Mouse (Mus musculus): ENCODE results near the gene Gde1. TPM values are rescaled to one million over a fixed set of nuclear protein-coding genes. Genes with fewer than 3 reads are reported as not detected.

The Gde1 gene
- polyA plus RNA-seq, 1 experiment from 2014 or later, result 40.9 TPM

DNA sequence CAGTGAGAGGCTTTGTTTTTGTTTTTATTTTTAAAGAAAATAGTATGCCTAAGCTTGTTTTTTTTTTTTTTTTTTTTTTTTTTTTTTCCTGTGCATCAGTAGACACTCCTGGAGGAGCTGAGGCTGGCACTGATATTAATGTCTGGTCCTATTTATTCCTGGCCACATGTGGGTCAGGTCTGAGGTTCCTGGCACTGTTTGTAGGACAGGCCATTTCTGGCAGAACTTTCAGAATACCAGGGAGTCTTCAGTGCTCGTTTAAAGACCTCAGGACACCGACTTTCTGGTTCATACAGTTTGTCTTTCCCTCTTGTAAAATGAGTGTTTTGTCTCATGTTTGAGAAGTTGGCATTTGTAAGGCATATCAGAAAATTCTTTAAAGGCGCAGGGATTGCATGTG, 26.2 kb upstream of the Gde1 start:
- no peaks in the 10 kb centered on the region for H3K27me3 ChIP-seq
- WGBS (ENCODE audit: insufficient replicate concordance), result 77% methylated on average over 3 of the region's 3 CpGs
- no peak overlapping the region for H3K4me2 ChIP-seq
- no peak for ATAC-seq (ENCODE audit: insufficient read depth)
- H3K36me3 ChIP-seq (replicated peaks), result peaks cover 70% of the 10 kb centered on the region
- no peak overlapping the region for H3K4me3 ChIP-seq (replicated peaks)
- H3K9me3 ChIP-seq (replicated peaks), result no peaks in the 10 kb centered on the region
- no peak overlapping the region for H3K9ac ChIP-seq
- no peak overlapping the region for H3K27ac ChIP-seq (replicated peaks)
- no peaks in the 10 kb centered on the region for H3K4me1 ChIP-seq (replicated peaks)

DNA sequence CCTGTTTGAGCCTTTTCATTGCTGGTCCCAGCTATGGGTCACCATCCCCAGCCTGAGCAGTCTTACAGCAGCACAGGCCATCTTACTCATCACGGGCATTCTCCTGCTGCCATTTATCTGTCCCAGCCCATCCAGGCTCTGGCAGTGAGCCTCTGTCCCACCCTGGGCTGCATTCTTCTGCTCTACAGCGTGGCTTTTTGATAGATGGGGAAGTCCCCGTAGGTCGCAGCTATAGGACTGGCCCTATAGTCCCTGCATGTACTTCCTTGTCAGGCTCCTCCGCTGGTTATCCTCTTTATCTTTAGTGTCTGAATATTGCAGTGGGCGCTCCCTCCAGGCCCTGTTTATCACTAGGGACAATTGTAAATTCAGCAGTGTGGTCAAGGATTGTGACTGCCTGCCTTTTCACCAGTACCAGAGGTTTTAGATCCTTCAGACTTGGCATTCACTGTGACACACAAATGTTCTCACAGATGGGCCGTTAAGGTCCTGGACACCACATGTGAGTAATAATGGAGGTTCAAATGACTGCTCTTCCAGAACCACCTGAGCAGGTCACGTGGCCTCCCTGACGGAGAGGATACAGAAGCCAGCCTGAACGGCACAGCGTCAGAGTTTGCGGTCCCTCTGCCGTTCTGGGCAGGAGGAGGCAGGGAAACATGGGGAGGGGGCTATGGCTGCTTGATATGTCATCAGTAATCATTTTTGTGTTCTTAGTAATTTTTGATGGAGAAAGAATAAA, 23.4 kb upstream of the Gde1 start:
- no peak overlapping the region for H3K27ac ChIP-seq (replicated peaks)
- H3K9me3 ChIP-seq (replicated peaks), result no peaks in the 10 kb centered on the region
- H3K9ac ChIP-seq, result no peak overlapping the region
- no peak overlapping the region for H3K4me3 ChIP-seq (replicated peaks)
- peaks cover 81% of the 10 kb centered on the region for H3K36me3 ChIP-seq (replicated peaks)
- no peaks in the 10 kb centered on the region for H3K27me3 ChIP-seq
- WGBS (ENCODE audit: insufficient replicate concordance), result 78% methylated on average over 13 of the region's 13 CpGs
- no peak overlapping the region for H3K4me2 ChIP-seq
- no peak; the same call in 1 of the 2 replicates for ATAC-seq (ENCODE audit: insufficient read depth)
- H3K4me1 ChIP-seq (replicated peaks), result no peaks in the 10 kb centered on the region

GRCm38 (mm10) chr7:118725459-118725858, 19.9 kb upstream of the Gde1 start:
- H3K27ac ChIP-seq (replicated peaks), result no peak overlapping the region
- no peak overlapping the region for H3K9ac ChIP-seq
- no peak for ATAC-seq (ENCODE audit: insufficient read depth)
- H3K27me3 ChIP-seq, result no peaks in the 10 kb centered on the region
- peaks cover 77% of the 10 kb centered on the region for H3K36me3 ChIP-seq (replicated peaks)
- WGBS (ENCODE audit: insufficient replicate concordance), result 60% methylated on average over 2 of the region's 2 CpGs
- H3K4me3 ChIP-seq (replicated peaks), result no peak overlapping the region
- H3K9me3 ChIP-seq (replicated peaks), result no peaks in the 10 kb centered on the region
- H3K4me2 ChIP-seq, result no peak overlapping the region
- H3K4me1 ChIP-seq (replicated peaks), result no peaks in the 10 kb centered on the region

DNA sequence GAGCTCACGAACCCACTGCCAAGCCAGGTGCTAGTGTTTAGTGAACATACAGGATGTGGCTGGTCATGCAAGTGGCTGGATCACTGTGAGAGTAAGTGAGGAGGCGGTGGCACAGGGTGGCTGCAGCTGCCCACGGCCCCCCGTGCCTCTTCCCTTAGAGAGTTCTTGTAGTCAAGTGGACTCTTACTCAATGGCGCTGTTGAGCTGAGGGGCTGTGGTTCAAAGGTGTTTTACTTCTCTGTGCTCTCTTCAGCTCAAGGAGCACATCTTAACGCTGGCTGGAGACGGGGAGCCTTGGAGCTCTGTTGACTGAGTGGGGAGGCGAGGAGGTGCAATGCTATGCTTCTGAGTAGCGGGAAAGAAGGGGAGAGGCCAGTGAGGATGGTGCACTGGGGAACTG, 18.3 kb upstream of the Gde1 start:
- Histone ChIP-seq H3K4me1 (replicated peaks) (no peaks in the 10 kb centered on the region), H3K4me2 (no peak overlapping the region), H3K27me3 (no peaks in the 10 kb centered on the region), H3K4me3 (replicated peaks) (no peak overlapping the region), H3K36me3 (replicated peaks) (peaks cover 72% of the 10 kb centered on the region), H3K9ac (no peak overlapping the region), H3K9me3 (replicated peaks) (no peaks in the 10 kb centered on the region), H3K27ac (replicated peaks) (no peak overlapping the region)
- 85% methylated on average over 9 of the region's 9 CpGs for WGBS (ENCODE audit: insufficient replicate concordance)
- ATAC-seq (ENCODE audit: insufficient read depth), result no peak

DNA sequence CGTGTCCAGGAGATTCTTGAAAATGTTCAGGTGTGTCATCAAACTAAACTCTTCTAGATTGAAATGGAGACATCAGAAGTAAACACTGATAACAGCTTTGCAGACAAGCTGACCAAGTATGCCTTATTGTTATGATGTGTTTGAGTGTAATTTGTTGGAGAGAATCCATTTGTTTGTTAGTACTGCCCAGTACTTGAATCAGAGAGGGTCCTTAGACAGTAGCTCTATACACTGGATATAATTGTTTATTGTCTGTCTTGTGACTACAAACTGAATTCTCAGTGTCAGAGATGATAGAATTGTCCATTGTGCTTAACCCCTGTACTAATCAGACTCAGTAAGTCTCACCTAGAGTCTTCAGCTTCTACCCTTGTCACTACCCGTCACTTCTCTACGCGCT, 12.5 kb upstream of the Gde1 start:
- ATAC-seq (ENCODE audit: insufficient read depth), result no peak
- Histone ChIP-seq H3K4me3 (replicated peaks) (no peak overlapping the region), H3K4me1 (replicated peaks) (peaks cover 10% of the 10 kb centered on the region), H3K27me3 (no peaks in the 10 kb centered on the region), H3K9ac (no peak overlapping the region), H3K36me3 (replicated peaks) (peaks cover 53% of the 10 kb centered on the region), H3K27ac (replicated peaks) (no peak overlapping the region), H3K9me3 (replicated peaks) (no peaks in the 10 kb centered on the region), H3K4me2 (no peak overlapping the region)
- 84% methylated on average over 4 of the region's 4 CpGs for WGBS (ENCODE audit: insufficient replicate concordance)

GRCm38 (mm10) chr7:118714873-118715272, 9.3 kb upstream of the Gde1 start:
- no peak overlapping the region for H3K4me3 ChIP-seq (replicated peaks)

DNA sequence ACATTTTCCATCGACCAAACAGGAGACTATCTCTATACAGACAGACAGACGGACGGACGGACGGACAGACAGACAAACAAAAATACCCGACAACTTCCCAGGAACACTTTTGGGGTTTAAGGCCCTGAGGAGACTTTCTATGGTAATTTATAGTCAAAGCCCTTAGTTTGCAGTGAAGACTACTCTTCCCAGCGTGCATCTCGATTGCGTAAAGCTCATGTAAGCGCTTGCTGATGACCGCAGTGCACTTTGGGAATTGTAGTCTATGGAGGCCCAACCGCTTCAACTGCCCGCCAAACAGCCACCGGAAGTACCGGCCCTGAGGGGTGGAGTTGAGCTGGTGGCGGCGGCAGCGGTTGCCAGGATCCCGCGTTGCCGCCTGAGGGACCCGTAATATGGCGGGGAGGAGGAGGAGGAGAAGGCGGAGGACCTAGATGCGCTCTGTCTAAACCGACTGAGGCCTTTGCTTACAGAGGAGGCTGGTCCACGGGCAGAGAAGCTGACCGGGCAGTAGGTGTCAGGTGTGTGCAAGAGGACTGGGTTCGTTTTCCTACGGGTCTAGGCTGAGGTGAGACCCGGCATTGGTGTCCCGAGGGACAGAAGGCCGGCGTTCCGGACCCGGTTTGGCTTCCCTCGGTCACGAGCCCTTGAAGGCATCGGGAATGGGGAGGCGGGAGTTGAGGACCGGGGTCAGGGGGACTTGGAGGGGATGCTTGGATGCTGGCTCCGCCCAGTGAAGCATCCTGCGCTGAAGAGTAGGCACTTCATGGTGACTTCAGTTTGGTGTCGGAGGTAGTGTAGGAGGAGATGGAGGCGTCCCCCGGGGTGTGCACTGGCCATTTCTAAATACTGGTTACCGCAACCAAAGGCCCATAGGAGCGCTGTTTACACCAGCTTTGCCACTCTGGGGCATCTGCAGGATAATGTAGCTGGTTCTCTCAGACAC, 6.9 kb upstream of the Gde1 start, which contains the start of gene Ccp110:
Ccp110 (plus strand) TSS at position 325 of the 946 bp plus-strand sequence.
- H3K27ac ChIP-seq (replicated peaks), result peak within 1 kb of the TSS; percentile 67
- peak; percentile 98 for ATAC-seq (ENCODE audit: insufficient read depth)

More at GRCm38 (mm10) chr7:118714873-118715272, 9.3 kb upstream of the Gde1 start:
- no peak for ATAC-seq (ENCODE audit: insufficient read depth)
- peaks cover 22% of the 10 kb centered on the region for H3K4me1 ChIP-seq (replicated peaks)
- H3K9me3 ChIP-seq (replicated peaks), result no peaks in the 10 kb centered on the region
- H3K36me3 ChIP-seq (replicated peaks), result peaks cover 32% of the 10 kb centered on the region
- no peak overlapping the region for H3K27ac ChIP-seq (replicated peaks)
- H3K27me3 ChIP-seq, result no peaks in the 10 kb centered on the region
- no peak overlapping the region for H3K4me2 ChIP-seq
- WGBS (ENCODE audit: insufficient replicate concordance), result 89% methylated on average over 1 of the region's 1 CpGs
- no peak overlapping the region for H3K9ac ChIP-seq

DNA sequence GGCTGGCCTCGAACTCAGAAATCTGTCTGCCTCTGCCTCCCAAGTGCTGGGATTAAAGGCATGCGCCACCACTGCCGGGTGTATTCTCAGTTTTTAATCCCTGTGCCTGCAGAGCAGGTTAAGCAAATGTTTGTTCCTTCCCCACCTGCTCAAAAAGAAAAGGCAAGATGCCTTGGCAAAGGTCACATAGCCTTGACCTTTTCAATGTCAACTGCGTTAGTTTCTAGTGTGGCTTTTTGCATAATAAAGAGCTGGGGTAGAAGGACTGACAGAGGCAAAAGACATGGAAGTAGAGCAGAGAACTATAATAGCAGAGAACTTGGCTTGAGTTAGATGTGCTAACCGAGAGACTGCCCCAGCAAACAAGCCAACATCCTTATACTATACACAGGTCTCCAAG, 5.2 kb upstream of the Gde1 start:
- Histone ChIP-seq H3K4me1 (replicated peaks) (peaks cover 35% of the 10 kb centered on the region), H3K9me3 (replicated peaks) (no peaks in the 10 kb centered on the region), H3K27ac (replicated peaks) (no peak overlapping the region), H3K27me3 (no peaks in the 10 kb centered on the region), H3K4me2 (no peak overlapping the region), H3K4me3 (replicated peaks) (no peak overlapping the region), H3K36me3 (replicated peaks) (peaks cover 7% of the 10 kb centered on the region), H3K9ac (no peak overlapping the region)
- ATAC-seq (ENCODE audit: insufficient read depth), result no peak
- WGBS (ENCODE audit: insufficient replicate concordance), result 62% methylated on average over 5 of the region's 5 CpGs

More for the DNA sequence above, 6.9 kb upstream of the Gde1 start, which contains the start of gene Ccp110:
- H3K4me3 ChIP-seq (replicated peaks), result peak within 1 kb of the TSS; percentile 75
- peaks cover 22% of the 10 kb centered on the region for H3K4me1 ChIP-seq (replicated peaks)
- H3K36me3 ChIP-seq (replicated peaks), result peaks cover 16% of the 10 kb centered on the region
- WGBS (ENCODE audit: insufficient replicate concordance), result 1% methylated on average over 48 of the region's 48 CpGs
- no peaks in the 10 kb centered on the region for H3K9me3 ChIP-seq (replicated peaks)
- no peaks in the 10 kb centered on the region for H3K27me3 ChIP-seq
- H3K4me2 ChIP-seq, result peak within 1 kb of the TSS; percentile 79
- H3K9ac ChIP-seq, result peak within 1 kb of the TSS; percentile 70

- H3K27ac ChIP-seq (replicated peaks), result no peak overlapping the region
- H3K4me2 ChIP-seq, result no peak overlapping the region
- no peak overlapping the region for H3K9ac ChIP-seq
- H3K27me3 ChIP-seq, result no peaks in the 10 kb centered on the region
- peaks cover 49% of the 10 kb centered on the region for H3K4me1 ChIP-seq (replicated peaks)
- no peaks in the 10 kb centered on the region; the same call in 1 of the 2 replicates for H3K36me3 ChIP-seq (replicated peaks)
- 45% methylated on average over 4 of the region's 4 CpGs for WGBS (ENCODE audit: insufficient replicate concordance)
- H3K4me3 ChIP-seq (replicated peaks), result no peak overlapping the region
- no peaks in the 10 kb centered on the region for H3K9me3 ChIP-seq (replicated peaks)
- no peak for ATAC-seq (ENCODE audit: insufficient read depth)
Observed at GRCm38 (mm10) chr7:118708002-118708401, 2.4 kb upstream of the Gde1 start.

DNA sequence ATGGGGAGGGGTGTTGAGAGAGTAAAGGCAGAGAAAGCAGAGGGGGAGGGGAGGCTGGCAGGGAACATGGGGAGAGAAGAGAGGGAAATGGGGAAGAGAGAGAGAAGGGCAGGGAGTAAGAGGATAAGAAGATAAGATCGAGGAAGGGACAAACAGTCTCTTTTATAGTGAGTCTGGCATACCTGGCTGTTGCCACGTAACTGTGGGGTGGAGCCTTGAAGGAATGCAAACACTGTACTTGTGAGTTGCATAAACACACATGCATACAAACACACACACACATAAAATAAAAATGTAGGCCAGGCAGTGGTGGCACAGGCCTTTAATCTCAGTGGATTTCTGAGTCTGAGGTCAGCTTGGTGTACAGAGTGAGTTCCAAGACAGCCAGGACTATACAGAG, 1.6 kb upstream of the Gde1 start:
- H3K27me3 ChIP-seq, result no peaks in the 10 kb centered on the region
- no peak for ATAC-seq (ENCODE audit: insufficient read depth)
- 54% methylated on average over 2 of the region's 2 CpGs for WGBS (ENCODE audit: insufficient replicate concordance)
- H3K4me2 ChIP-seq, result no peak overlapping the region
- H3K27ac ChIP-seq (replicated peaks), result no peak overlapping the region
- peaks cover 53% of the 10 kb centered on the region for H3K4me1 ChIP-seq (replicated peaks)
- peaks cover 4% of the 10 kb centered on the region; the same call in 1 of the 2 replicates for H3K36me3 ChIP-seq (replicated peaks)
- no peak overlapping the region for H3K9ac ChIP-seq
- no peaks in the 10 kb centered on the region for H3K9me3 ChIP-seq (replicated peaks)
- H3K4me3 ChIP-seq (replicated peaks), result no peak overlapping the region

DNA sequence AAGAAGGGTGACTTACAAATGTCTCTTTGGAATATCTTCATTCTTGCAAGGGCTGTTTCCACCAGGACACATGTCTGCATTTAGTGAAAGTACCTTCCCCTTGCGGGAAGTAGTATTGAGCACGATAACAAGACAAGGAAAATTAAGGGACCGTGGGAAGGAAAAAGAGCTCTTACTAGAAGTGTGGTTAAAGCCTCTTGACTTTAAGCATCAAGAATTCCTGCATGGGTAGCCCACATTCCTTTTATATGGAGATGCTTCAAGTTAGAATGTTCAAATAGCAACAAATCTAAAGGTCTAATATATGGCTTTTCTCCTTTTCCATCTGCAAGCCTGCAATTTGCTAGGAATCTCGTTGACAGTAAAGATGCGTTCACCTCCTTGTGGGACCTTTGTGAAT, 910 bp upstream of the Gde1 start:
- no peak for ATAC-seq (ENCODE audit: insufficient read depth)
- Histone ChIP-seq H3K27me3 (no peaks in the 10 kb centered on the region), H3K27ac (replicated peaks) (no peak overlapping the region), H3K9me3 (replicated peaks) (no peaks in the 10 kb centered on the region), H3K4me2 (no peak overlapping the region), H3K9ac (no peak overlapping the region), H3K36me3 (replicated peaks) (peaks cover 11% of the 10 kb centered on the region; the same call in 1 of the 2 replicates), H3K4me1 (replicated peaks) (peaks cover 53% of the 10 kb centered on the region), H3K4me3 (replicated peaks) (no peak overlapping the region)
- WGBS (ENCODE audit: insufficient replicate concordance), result 78% methylated on average over 5 of the region's 5 CpGs

Data from liver, embryonic 15.5 days (tissue).